Mouse (Mus musculus): ENCODE data around the gene Ddias. TPM values are rescaled to one million over a fixed set of nuclear protein-coding genes. Genes with fewer than 3 reads are reported as not detected.

The Ddias gene
- polyA plus RNA-seq, 1 experiment from 2014 or later = 5.7 TPM

GRCm38 (mm10) chr7:92837226-92837625 lies 36.8 kb downstream of the Ddias start:
- no peak overlapping the region for H3K4me2 ChIP-seq
- H3K27ac ChIP-seq = no peak overlapping the region
- 89% methylated on average over 11 of the region's 11 CpGs for WGBS
- no peaks in the 10 kb centered on the region for H3K9me3 ChIP-seq
- ATAC-seq (ENCODE audit: low FRiP score) = no peak
- no peaks in the 10 kb centered on the region for H3K4me1 ChIP-seq (replicated peaks)
- H3K27me3 ChIP-seq = no peaks in the 10 kb centered on the region
- no peak overlapping the region for H3K4me3 ChIP-seq
- no peak overlapping the region for H3K9ac ChIP-seq
- H3K36me3 ChIP-seq = peaks cover 22% of the 10 kb centered on the region

GRCm38 (mm10) chr7:92836447-92836846 lies 37.6 kb downstream of the Ddias start:
- no peaks in the 10 kb centered on the region for H3K27me3 ChIP-seq
- no peak for ATAC-seq (ENCODE audit: low FRiP score)
- no peak overlapping the region for H3K9ac ChIP-seq
- H3K4me3 ChIP-seq = no peak overlapping the region
- no peaks in the 10 kb centered on the region for H3K4me1 ChIP-seq (replicated peaks)
- no peak overlapping the region for H3K4me2 ChIP-seq
- WGBS = 83% methylated on average over 3 of the region's 3 CpGs
- H3K9me3 ChIP-seq = no peaks in the 10 kb centered on the region
- peaks cover 26% of the 10 kb centered on the region for H3K36me3 ChIP-seq
- H3K27ac ChIP-seq = no peak overlapping the region

- Histone ChIP-seq H3K9ac (no peak overlapping the region), H3K4me2 (no peak overlapping the region), H3K4me3 (no peak overlapping the region), H3K36me3 (peaks cover 32% of the 10 kb centered on the region), H3K9me3 (no peaks in the 10 kb centered on the region), H3K27me3 (no peaks in the 10 kb centered on the region), H3K4me1 (replicated peaks) (no peaks in the 10 kb centered on the region), H3K27ac (no peak overlapping the region)
- ATAC-seq (ENCODE audit: low FRiP score) = no peak
- 88% methylated on average over 2 of the region's 2 CpGs for WGBS
Observed at GRCm38 (mm10) chr7:92834391-92834790, 39.7 kb downstream of the Ddias start.

- no peaks in the 10 kb centered on the region for H3K4me1 ChIP-seq (replicated peaks)
- H3K36me3 ChIP-seq = peaks cover 32% of the 10 kb centered on the region
- no peaks in the 10 kb centered on the region for H3K27me3 ChIP-seq
- 92% methylated on average over 6 of the region's 6 CpGs for WGBS
- H3K9me3 ChIP-seq = no peaks in the 10 kb centered on the region
- H3K4me3 ChIP-seq = no peak overlapping the region
- no peak overlapping the region for H3K27ac ChIP-seq
- no peak overlapping the region for H3K4me2 ChIP-seq
- ATAC-seq (ENCODE audit: low FRiP score) = no peak
- no peak overlapping the region for H3K9ac ChIP-seq
Observed at GRCm38 (mm10) chr7:92832395-92832794, 41.7 kb downstream of the Ddias start.

GRCm38 (mm10) chr7:92827981-92828380 lies 46.1 kb downstream of the Ddias start:
- H3K27me3 ChIP-seq = no peaks in the 10 kb centered on the region
- ATAC-seq (ENCODE audit: low FRiP score) = no peak
- WGBS = 57% methylated on average over 3 of the region's 3 CpGs
- no peaks in the 10 kb centered on the region for H3K9me3 ChIP-seq
- H3K9ac ChIP-seq = no peak overlapping the region
- H3K27ac ChIP-seq = no peak overlapping the region
- H3K36me3 ChIP-seq = peaks cover 26% of the 10 kb centered on the region; the same call in 1 of the 2 replicates
- no peak overlapping the region for H3K4me3 ChIP-seq
- H3K4me2 ChIP-seq = no peak overlapping the region
- H3K4me1 ChIP-seq (replicated peaks) = no peaks in the 10 kb centered on the region

DNA sequence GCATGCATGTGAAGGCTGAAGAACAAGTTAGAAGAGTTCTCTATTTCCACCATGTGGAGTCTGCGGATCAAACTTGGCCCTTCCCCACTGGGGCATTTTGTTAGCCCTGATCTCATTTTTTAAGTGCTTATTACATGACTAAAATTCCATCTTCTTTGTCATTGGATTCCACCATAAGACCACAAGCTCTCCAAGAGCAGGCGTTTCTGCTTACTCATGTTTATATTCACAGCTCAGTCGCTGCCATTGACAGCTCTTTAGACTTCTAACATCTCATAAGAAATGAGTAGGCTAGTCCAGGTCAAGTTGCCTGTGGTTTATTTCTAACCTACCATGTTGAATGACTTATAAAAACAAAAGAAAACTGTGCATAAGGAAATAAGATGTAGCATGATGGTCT lies 47.8 kb downstream of the Ddias start:
- no peaks in the 10 kb centered on the region for H3K9me3 ChIP-seq
- H3K4me3 ChIP-seq = no peak overlapping the region
- no peak for ATAC-seq (ENCODE audit: low FRiP score)
- H3K4me2 ChIP-seq = no peak overlapping the region
- H3K27me3 ChIP-seq = no peaks in the 10 kb centered on the region
- no peaks in the 10 kb centered on the region for H3K4me1 ChIP-seq (replicated peaks)
- peaks cover 15% of the 10 kb centered on the region; the same call in 1 of the 2 replicates for H3K36me3 ChIP-seq
- H3K27ac ChIP-seq = no peak overlapping the region
- no peak overlapping the region for H3K9ac ChIP-seq
- WGBS = 95% methylated on average over 3 of the region's 3 CpGs

DNA sequence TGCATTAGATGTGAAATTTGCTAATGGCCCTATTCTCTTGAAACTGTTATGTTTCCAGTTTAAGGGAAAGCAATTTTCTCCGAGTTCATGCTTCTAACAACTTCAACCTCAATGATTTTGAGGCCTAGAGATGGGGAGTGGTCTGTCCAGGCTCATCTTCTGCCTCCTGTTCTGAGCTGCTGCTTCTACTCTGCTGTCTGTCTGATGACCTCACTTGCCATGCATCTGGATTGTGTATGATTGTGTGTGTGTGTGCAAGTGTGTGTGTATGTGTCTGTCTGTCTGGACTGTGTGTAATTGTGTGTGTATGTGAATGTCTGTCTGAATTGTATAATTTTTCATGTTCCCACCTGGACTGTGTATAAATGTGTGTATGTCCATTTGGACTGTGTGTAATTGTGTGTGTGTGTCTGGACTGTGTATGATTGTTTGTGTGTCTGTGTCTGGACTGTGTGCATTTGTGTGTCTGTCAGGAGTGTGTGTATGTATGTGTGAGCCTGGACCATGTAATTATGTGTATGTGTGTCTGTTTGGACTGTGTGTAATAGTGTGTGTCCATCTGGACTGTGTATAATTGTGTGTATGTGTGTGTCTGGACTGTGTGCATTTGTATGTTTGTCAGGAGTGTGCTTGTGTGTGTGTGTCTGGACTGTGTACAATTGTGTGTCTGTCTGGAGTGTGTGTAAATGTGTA lies 51.5 kb downstream of the Ddias start:
- Histone ChIP-seq H3K9me3 (no peaks in the 10 kb centered on the region), H3K4me3 (no peak overlapping the region), H3K4me2 (no peak overlapping the region), H3K4me1 (replicated peaks) (no peaks in the 10 kb centered on the region), H3K36me3 (peaks cover 8% of the 10 kb centered on the region; the same call in 1 of the 2 replicates), H3K27ac (no peak overlapping the region), H3K27me3 (no peaks in the 10 kb centered on the region), H3K9ac (no peak overlapping the region)
- ATAC-seq (ENCODE audit: low FRiP score) = peak; percentile 54; the same call in 1 of the 2 replicates
- WGBS = 68% methylated on average over 1 of the region's 1 CpGs

DNA sequence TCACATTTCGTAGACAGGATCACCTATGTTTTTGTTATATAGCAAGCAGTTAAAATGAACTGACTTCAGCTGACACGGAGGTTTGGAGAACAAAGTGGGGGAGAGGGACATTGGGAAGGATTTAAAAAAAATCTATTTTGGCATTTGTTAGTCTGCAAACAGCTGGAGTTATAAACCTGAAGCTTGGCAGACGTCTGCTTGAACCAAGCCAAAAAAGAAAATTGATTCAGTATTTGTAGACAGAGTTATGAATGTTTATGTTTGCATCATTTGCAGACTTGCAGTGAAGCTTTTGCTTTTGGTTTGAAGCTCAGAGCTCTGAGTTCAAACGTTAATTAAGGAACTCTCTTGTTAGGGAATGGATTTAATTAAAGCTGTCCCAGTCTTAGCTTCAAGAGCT lies 52.2 kb downstream of the Ddias start:
- Histone ChIP-seq H3K4me1 (replicated peaks) (no peaks in the 10 kb centered on the region), H3K36me3 (peaks cover 8% of the 10 kb centered on the region; the same call in 1 of the 2 replicates), H3K4me3 (no peak overlapping the region), H3K4me2 (no peak overlapping the region), H3K27me3 (no peaks in the 10 kb centered on the region), H3K9me3 (no peaks in the 10 kb centered on the region), H3K27ac (no peak overlapping the region), H3K9ac (no peak overlapping the region)
- ATAC-seq (ENCODE audit: low FRiP score) = no peak
- 72% methylated on average over 4 of the region's 4 CpGs for WGBS

DNA sequence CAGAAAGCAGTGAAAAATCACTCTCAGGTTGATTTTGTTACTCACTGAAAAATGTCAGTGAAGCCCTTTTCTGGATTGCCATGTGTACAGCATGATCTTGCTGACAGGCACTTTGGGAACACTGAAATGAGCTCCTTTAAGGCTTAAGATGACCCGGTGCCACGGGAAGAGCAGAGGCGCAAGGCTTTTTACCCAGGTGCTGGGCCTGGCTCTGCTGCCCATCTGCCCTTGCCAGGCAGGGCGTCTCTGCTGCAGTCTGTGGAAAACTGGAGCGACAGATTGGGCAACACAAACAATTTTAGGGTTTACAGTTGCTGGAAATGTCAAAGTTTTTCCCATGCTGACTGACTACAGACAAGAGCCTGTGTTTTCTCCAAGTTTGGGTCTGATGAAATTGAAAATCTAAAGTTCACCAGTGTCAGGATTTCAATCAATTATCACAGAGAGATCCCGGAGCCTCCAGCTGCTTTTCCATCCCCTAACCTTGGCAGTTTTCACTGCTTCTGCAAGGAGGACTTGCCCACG lies 53.0 kb downstream of the Ddias start:
- Histone ChIP-seq H3K9ac (no peak overlapping the region), H3K4me3 (no peak overlapping the region), H3K4me2 (no peak overlapping the region), H3K36me3 (peaks cover 8% of the 10 kb centered on the region; the same call in 1 of the 2 replicates), H3K27me3 (no peaks in the 10 kb centered on the region), H3K9me3 (no peaks in the 10 kb centered on the region), H3K27ac (no peak overlapping the region), H3K4me1 (replicated peaks) (no peaks in the 10 kb centered on the region)
- 86% methylated on average over 7 of the region's 7 CpGs for WGBS
- no peak for ATAC-seq (ENCODE audit: low FRiP score)

DNA sequence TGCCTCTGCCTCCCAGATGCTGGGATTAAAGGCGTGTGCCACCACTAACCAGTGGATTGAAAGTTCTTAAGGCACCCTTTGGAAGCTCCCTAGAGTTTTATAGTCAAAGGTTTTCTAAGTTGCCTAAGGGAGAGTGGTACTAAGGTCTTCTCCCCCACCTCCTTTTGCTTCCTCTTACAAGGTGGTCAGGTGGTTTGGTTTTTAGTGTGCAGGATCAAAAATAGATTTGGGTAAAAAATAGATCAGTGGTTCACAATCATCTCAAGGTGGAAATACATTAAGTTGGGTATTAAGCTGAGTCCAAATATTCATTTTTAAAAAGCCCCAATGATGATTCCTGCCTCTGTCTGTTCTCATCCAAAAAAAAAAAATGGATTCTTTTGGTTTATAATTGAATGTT lies 53.6 kb downstream of the Ddias start:
- H3K36me3 ChIP-seq = peaks cover 4% of the 10 kb centered on the region; the same call in 1 of the 2 replicates
- H3K4me1 ChIP-seq (replicated peaks) = no peaks in the 10 kb centered on the region
- no peak overlapping the region for H3K4me2 ChIP-seq
- no peak overlapping the region for H3K27ac ChIP-seq
- ATAC-seq (ENCODE audit: low FRiP score) = no peak
- no peak overlapping the region for H3K4me3 ChIP-seq
- H3K9ac ChIP-seq = no peak overlapping the region
- 86% methylated on average over 1 of the region's 1 CpGs for WGBS
- H3K9me3 ChIP-seq = no peaks in the 10 kb centered on the region
- H3K27me3 ChIP-seq = no peaks in the 10 kb centered on the region

DNA sequence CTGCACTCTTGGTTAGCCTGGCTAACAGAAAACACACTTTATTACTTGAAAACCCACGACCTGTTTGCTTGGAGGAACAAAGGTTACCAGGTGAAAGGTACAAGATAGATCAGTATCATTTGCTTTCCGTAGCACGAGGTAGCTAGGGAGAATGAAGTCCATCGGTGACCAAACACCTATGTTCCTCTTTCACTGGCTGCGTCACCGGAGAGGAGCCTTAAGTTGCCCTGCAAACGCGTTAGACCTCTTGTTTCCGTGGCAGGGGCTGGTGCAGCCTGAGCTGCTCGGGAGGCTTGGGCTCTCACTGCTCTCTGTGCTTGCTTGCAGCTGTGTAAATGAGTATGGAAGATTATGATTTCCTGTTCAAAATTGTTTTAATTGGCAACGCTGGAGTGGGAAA lies 54.4 kb downstream of the Ddias start:
- Histone ChIP-seq H3K4me3 (no peak overlapping the region), H3K36me3 (no peaks in the 10 kb centered on the region), H3K4me1 (replicated peaks) (no peaks in the 10 kb centered on the region), H3K27me3 (no peaks in the 10 kb centered on the region), H3K9ac (no peak overlapping the region), H3K4me2 (no peak overlapping the region), H3K27ac (no peak overlapping the region), H3K9me3 (no peaks in the 10 kb centered on the region)
- WGBS = 89% methylated on average over 11 of the region's 11 CpGs
- no peak for ATAC-seq (ENCODE audit: low FRiP score)

DNA sequence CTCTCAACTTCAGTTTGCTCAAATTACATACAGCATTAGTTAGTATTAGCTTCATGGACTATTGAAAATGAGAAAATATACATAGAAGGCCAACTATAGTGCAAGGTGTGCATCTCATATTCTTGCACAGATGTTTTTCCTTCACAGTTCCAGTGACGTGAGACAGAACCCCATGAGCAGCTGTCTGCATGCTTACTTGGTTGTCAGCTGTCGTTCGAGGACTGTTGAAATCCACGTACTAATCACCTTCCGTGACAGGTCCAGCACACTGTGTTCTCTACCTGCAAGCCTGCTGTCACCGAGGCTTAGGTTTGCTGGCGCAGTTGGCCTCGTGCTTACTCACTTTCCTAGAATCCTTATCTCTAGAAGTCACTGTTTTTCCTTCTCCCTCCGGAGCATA lies 56.2 kb downstream of the Ddias start:
- Histone ChIP-seq H3K4me2 (no peak overlapping the region), H3K27me3 (no peaks in the 10 kb centered on the region), H3K9ac (no peak overlapping the region), H3K36me3 (no peaks in the 10 kb centered on the region), H3K4me3 (no peak overlapping the region), H3K27ac (no peak overlapping the region), H3K9me3 (no peaks in the 10 kb centered on the region), H3K4me1 (replicated peaks) (no peaks in the 10 kb centered on the region)
- no peak for ATAC-seq (ENCODE audit: low FRiP score)
- 89% methylated on average over 9 of the region's 9 CpGs for WGBS

GRCm38 (mm10) chr7:92817242-92817641 lies 56.8 kb downstream of the Ddias start:
- no peaks in the 10 kb centered on the region for H3K36me3 ChIP-seq
- no peaks in the 10 kb centered on the region for H3K9me3 ChIP-seq
- no peaks in the 10 kb centered on the region for H3K4me1 ChIP-seq (replicated peaks)
- no peaks in the 10 kb centered on the region for H3K27me3 ChIP-seq
- no peak overlapping the region for H3K4me2 ChIP-seq
- ATAC-seq (ENCODE audit: low FRiP score) = no peak
- no peak overlapping the region for H3K27ac ChIP-seq
- H3K9ac ChIP-seq = no peak overlapping the region
- H3K4me3 ChIP-seq = no peak overlapping the region
- WGBS = 79% methylated on average over 2 of the region's 2 CpGs
